Mouse (Mus musculus): ENCODE results near the gene Tnfrsf8.

The Tnfrsf8 gene

GRCm38 (mm10) chr4:145271634-145272033, 43.3 kb downstream of the Tnfrsf8 start:
- intact Hi-C loops (cut with DNase I), result no loop called here

DNA sequence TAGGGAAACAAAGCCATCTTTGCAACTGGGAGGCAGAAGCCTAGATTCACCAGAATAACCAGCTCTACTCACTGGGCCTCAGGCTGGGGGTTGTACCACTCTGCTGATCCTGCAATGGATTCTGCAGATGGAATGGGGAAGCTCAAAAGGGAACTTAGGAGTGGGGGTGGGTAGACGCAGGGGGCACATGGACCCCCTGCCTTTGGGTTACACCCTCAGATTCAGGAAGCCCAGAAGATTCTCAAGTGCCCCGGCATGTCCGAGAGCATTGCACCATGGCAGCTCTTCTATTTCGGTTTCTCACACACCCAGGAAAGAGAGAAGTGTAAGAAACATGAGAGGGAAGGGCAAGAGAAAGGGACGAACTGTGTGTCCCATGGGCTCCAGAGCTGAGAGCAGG, 44.8 kb downstream of the Tnfrsf8 start:
- intact Hi-C loops (cut with DNase I), result no loop called here

DNA sequence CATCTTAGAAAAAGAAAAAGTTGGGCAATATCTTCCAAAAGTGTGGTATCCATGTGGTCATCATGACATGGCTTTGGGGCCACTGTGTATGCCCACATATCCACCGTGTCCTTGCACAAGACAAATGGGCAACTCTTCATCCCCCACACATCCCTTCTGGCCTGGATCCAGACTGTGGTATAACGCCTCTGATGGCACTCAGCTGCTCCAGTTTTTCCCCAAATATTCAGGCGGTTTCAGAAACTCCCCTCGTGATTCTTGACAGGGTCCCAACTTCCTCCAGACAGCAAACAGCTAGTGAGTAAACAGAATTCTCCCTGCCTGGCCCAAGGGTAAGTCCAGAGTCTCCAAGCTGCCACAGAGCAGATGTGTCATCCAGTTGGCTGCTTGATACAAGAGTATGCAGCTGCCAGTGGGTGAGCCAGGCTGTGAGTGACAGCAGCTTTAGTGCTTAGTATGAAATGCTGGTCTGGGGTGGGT, 47.3 kb downstream of the Tnfrsf8 start:
- intact Hi-C loops (cut with DNase I), result no loop called here

- intact Hi-C loops (cut with DNase I), result no loop called here
Measured at GRCm38 (mm10) chr4:145266505-145266904, 48.5 kb downstream of the Tnfrsf8 start.

DNA sequence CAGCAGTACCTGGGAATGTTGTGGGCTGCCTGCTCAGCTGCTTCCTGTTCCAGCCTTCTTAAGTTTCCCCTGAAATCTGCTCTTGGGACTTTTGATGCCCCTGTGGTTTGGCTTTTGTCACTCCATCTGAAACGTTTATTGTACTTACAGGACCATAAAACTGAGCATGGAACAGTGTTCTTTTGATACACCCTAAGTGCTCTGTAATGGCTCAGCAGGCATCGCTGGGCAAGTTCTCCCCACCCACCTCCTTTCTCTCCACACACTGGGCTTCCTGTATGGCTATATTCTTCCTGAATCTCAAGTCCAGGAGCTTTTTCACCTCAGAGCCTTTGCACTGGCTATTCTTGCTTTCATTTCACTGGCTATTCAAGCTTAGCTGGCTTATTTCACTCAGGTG, 50.2 kb downstream of the Tnfrsf8 start:
- intact Hi-C loops (cut with DNase I), result no loop called here

- intact Hi-C loops (cut with DNase I), result no loop called here
Measured at GRCm38 (mm10) chr4:145263583-145263982, 51.4 kb downstream of the Tnfrsf8 start.

- intact Hi-C loops (cut with DNase I), result no loop called here
Measured at GRCm38 (mm10) chr4:145260802-145261201, 54.2 kb downstream of the Tnfrsf8 start.

- intact Hi-C loops (cut with DNase I), result no loop called here
Measured at GRCm38 (mm10) chr4:145257751-145258434, 57.1 kb downstream of the Tnfrsf8 start.

DNA sequence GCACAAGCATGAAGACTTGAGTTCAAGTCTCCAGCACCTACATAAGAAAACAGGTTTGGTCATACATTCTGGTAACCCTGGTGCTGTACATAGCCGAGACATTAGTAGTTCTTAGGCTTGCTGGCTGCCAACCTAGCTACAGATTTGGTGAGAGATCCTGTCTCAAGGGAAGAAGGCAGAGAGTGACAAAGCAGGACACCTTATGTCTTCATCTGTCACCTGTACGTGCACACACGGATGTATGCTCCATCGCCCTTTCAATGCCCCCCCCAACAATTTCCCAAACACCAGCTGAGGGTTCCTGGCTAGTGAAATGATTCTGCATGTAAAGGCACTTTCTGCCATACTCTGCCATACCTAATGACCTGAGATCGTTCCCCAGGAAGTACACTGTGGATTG, 58.8 kb downstream of the Tnfrsf8 start:
- intact Hi-C loops (cut with DNase I), result no loop called here

DNA sequence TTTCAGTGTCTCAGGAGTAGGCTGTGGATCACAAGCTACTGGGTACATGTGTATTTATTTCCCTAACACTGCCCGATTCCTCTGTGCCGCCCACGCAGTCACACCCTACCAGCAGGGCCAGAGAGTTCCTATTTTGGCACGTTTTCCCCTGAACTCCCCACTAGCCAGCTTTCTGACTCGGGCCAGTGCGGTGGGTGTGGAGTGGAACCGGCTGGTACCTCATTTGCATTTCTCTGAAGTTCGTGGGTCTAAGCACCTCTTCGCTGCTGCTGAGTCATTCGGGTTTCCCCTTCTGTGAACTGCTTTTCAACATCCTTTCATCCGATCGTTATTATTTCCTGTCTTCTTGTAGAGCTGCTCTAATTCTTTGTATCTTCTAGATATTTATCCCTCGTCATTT, 60.5 kb downstream of the Tnfrsf8 start:
- intact Hi-C loops (cut with DNase I), result loop anchor here (5.0 kb wide), 1 partner anchor 37 kb away; no protein-coding TSS in a partner anchor

GRCm38 (mm10) chr4:145252611-145253010, 62.4 kb downstream of the Tnfrsf8 start:
- intact Hi-C loops (cut with DNase I), result loop anchor here (5.0 kb wide), 1 partner anchor 35 kb away; no protein-coding TSS in a partner anchor

DNA sequence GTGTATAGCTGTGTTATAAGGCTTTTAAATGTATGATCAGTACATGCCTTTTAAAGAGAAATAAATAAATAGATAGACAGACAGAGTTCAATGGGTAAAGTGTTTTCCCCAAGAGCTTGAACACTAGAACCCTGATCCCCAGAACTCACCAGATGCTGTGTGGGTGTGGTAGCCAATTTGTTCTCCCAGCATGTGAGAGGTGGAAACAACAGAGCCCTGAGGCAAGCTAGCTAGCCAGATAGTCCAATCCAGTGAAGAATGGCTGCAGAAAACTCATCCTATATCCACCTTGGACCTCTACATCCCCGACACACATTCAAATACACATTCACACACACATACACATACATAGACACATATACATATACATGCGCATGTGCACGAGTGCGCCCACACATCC, 63.4 kb downstream of the Tnfrsf8 start:
- intact Hi-C loops (cut with DNase I), result loop anchor here (5.0 kb wide), 1 partner anchor 34 kb away; no protein-coding TSS in a partner anchor

DNA sequence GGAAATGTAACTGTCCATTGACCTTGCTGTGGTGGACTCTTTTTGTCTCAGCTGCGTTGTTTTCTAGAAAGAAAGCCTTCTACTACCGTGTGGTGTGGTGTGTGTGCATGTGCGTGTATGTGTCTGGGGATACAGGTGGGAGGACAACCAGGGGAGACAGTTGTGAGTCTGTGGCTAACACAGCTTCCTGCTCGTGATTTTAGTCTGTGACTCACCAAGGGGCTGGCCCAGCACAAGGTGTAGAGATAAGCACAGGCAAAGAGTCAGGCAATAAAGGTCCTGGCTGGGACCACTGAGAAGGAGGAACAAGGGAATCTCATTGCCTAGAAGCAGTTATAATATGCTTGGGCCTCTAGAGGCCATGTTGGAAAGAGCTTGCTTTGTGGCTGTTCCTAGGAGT, 65.0 kb downstream of the Tnfrsf8 start:
- intact Hi-C loops (cut with DNase I), result loop anchor here (5.0 kb wide), 1 partner anchor 33 kb away; no protein-coding TSS in a partner anchor

DNA sequence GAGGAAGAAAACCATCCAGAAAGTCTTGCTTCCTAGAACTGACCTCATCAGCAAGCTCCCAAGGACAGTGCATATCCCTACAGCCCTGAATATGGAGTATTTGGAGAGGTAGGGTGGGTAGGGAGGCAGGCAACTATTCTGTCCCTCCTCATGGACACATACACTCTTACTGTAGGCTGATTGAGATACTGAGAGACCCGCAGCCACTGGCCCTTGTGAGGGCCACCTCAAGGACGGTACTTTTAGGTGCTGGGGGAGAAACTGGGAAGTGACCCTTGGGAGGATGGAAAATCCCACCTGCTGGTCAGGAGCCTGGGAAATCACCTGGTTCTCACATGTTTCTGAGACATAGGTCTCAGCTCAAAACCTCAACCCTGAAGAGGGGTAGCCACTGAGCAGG, 67.4 kb downstream of the Tnfrsf8 start:
- intact Hi-C loops (cut with DNase I), result no loop called here

GRCm38 (mm10) chr4:145246173-145247011, 68.6 kb downstream of the Tnfrsf8 start, which contains the start of gene Tnfrsf1b:
Tnfrsf1b (minus strand) TSS chr4:145246870.
- intact Hi-C loops (cut with DNase I), result no loop called here

GRCm38 (mm10) chr4:145245581-145245980, 69.4 kb downstream of the Tnfrsf8 start:
- intact Hi-C loops (cut with DNase I), result no loop called here

GRCm38 (mm10) chr4:145244676-145245075, 70.3 kb downstream of the Tnfrsf8 start:
- intact Hi-C loops (cut with DNase I), result no loop called here

GRCm38 (mm10) chr4:145242719-145243350, 72.1 kb downstream of the Tnfrsf8 start:
- intact Hi-C loops (cut with DNase I), result no loop called here

DNA sequence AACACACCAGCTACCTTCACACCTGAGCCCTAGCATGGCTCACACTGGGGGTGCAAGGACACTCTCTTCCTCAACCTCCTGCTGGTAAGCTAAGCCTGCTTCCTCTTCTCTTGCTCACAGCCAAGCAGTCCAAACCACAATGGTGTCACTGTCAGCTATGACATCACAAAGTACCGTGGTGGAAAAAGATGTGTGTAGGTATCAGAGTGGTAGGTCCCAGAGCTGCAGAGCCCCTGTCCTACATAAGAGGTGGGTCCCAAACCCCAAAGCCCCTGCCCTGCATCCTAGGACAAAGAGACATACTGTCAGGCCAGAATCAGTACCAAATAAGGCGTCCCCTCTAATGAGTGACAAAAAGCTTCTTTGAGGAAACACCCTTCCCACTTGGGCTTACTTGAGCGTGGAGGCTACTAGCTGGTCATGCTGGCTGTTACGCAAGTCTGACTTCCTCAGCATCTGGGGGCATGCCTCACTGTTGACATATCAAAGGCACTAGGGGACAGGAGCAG, 74.2 kb downstream of the Tnfrsf8 start:
- intact Hi-C loops (cut with DNase I), result no loop called here

DNA sequence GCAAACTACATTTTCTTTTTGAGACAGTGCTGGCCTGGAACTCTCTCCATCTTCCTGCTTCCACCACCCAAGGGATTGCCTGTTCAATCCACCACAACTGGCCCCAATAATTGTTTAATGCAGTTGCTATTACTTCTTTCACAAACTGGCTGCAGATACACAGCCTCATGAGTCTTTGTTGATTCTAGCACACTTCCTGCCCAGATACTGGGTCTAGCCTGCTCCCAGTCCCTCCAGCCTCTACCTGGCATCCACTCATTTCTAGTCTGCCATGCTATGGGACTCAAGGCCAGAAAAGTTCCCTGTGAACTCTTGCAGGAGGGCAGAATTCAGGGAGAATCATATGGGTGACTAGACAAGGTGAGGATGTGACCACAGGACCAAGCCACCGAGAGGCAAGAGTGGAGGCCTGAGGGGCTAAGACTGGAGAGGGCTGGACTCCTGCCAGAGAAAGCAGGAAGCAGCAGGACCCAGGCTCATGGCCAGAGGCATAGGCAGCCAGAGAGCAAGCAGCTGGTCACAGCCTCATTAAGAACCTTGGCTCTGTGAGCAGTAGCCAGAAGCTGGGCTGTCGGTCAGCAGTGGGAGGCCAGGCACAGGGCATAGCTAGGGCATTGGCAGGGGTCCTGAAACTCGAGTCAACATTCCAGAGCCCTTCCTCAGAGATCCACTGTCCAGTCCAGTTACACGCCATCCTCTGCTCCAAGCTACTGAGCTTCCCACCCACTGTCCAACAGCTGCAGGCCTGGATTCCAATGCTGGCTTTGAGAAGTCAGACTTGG, 75.7 kb downstream of the Tnfrsf8 start:
- intact Hi-C loops (cut with DNase I), result no loop called here

DNA sequence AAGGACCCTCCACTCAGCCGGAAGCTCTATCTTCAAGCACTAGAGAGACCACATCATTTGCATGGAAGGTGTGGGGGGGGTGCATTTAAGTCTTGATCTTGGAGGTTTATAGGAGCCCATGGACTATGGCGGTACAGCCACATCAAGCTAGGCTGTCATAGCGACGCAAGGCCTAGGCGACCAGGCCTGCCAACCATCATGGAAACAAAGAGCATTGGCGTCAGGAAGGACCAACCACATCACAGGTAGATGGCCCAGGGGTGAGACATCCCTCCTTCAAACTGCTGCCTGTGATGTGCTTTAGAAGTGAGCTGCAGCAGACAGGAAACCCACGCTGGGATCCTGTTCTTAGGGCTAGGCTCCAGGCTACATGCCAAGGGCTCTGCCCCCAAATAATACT, 78.9 kb downstream of the Tnfrsf8 start:
- intact Hi-C loops (cut with DNase I), result no loop called here

All from adrenal gland (tissue).